Mouse (Mus musculus) liver, embryonic 12.5 days (tissue): ENCODE measurements around the gene Prkca. TPM values are rescaled to one million over a fixed set of nuclear protein-coding genes. Genes with fewer than 3 reads are reported as not detected.

ENCODE experiments used
- ATAC-seq: fragments of 200-750 bp; cut with Nextera tagmentation; 2 replicates; pipeline ENCODE4 v1.8.0; 2017; ENCODE audit warnings: moderate number of reproducible peaks, mild to moderate bottlenecking, moderate library complexity
- H3K27ac ChIP-seq: fragments of 300-500 bp; sonication (generic); 2 replicates; pipeline ENCODE4 v1.5.1; 2016; ENCODE audit warnings: mild to moderate bottlenecking
- H3K27me3 ChIP-seq: fragments of 300-500 bp; sonication (generic); replicated peaks from 2 replicates; pipeline ENCODE4 v1.6.1; 2016; ENCODE audit warnings: mild to moderate bottlenecking, moderate library complexity
- H3K36me3 ChIP-seq: fragments of 300-500 bp; sonication (generic); 2 replicates; pipeline ENCODE4 v1.6.1; 2016; ENCODE audit warnings: mild to moderate bottlenecking, moderate library complexity
- H3K4me1 ChIP-seq: fragments of 300-500 bp; sonication (generic); 2 replicates; pipeline ENCODE4 v1.6.1; 2016
- H3K4me2 ChIP-seq: fragments of 300-500 bp; sonication (generic); 2 replicates; pipeline ENCODE4 v1.6.1; 2016; ENCODE audit warnings: mild to moderate bottlenecking, moderate library complexity
- H3K4me3 ChIP-seq: fragments of 300-500 bp; sonication (generic); 2 replicates; pipeline ENCODE4 v1.5.1; 2016; ENCODE audit warnings: mild to moderate bottlenecking, moderate library complexity
- H3K9ac ChIP-seq: fragments of 300-500 bp; sonication (generic); 2 replicates; pipeline ENCODE4 v1.6.1; 2016; ENCODE audit warnings: mild to moderate bottlenecking, moderate library complexity
- H3K9me3 ChIP-seq: fragments of 300-500 bp; sonication (generic); replicated peaks from 2 replicates; pipeline ENCODE4 v1.6.1; 2016; ENCODE audit warnings: mild to moderate bottlenecking, moderate library complexity
- WGBS: fragments of 180-500 bp; shearing (Covaris S2); methylation state at CpG from one replicate; pipeline ENCODE4 v1.1.7; 2016; ENCODE audit not compliant: insufficient replicate concordance; 5-methylcytosine and 5-hydroxymethylcytosine counted together
- polyA plus RNA-seq: library from polyadenylated mRNA; unstranded; fragments of >200 nt; fragmentation: Nextera tagmentation; extraction: Ambion mirVana; gene quantifications from 2 replicates; pipeline ENCODE4 v1.2.1, GENCODE M21; 2016

Gene Prkca
- polyA plus RNA-seq, 1 experiment from 2014 or later = 7.5 TPM

- no peak overlapping the region for H3K27ac ChIP-seq
- 27% methylated on average over 4 of the region's 4 CpGs for whole genome bisulfite sequencing
Measured at GRCm38 (mm10) chr11:108360983-108361382, 17.3 kb upstream of the Prkca start.

GRCm38 (mm10) chr11:108358911-108359310 lies 15.2 kb upstream of the Prkca start:
- ATAC-seq = no peak
- WGBS = 67% methylated on average over 6 of the region's 6 CpGs

More at GRCm38 (mm10) chr11:108360983-108361382, 17.3 kb upstream of the Prkca start:
- Histone ChIP-seq H3K4me3 (no peak overlapping the region), H3K9me3 (no peaks in the 10 kb centered on the region), H3K9ac (no peak overlapping the region), H3K4me1 (peaks cover 21% of the 10 kb centered on the region), H3K36me3 (no peaks in the 10 kb centered on the region), H3K4me2 (peak overlapping the region; percentile 15; the same call in 1 of the 2 replicates), H3K27me3 (peaks cover 30% of the 10 kb centered on the region; the same call in 1 of the 2 replicates)
- ATAC-seq = peak; percentile 72

DNA sequence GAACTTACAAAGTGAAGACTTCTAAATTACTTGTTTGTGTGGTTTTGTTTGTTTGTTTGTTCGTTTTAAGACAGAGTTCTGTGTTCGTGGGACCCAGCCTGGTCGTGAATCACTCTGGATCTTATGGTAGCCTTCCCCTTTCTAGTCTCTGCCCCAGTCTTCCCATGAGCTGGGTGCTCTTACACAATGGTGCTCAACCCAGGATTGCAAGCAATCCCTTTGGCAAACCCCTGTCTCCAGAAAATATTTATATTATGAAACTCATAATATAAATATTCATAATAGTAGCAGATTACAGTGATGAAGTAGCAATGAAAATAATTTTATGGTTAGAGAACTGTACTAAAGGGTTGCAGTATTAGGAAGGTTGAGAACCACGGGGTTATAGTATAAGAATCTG lies 12.3 kb upstream of the Prkca start:
- no peak for ATAC-seq
- WGBS = 53% methylated on average over 4 of the region's 4 CpGs
- no peak overlapping the region for H3K4me3 ChIP-seq

More at GRCm38 (mm10) chr11:108358911-108359310, 15.2 kb upstream of the Prkca start:
- Histone ChIP-seq H3K9ac (no peak overlapping the region), H3K9me3 (no peaks in the 10 kb centered on the region), H3K27ac (no peak overlapping the region), H3K27me3 (peaks cover 11% of the 10 kb centered on the region; the same call in 1 of the 2 replicates), H3K4me1 (peaks cover 15% of the 10 kb centered on the region), H3K36me3 (no peaks in the 10 kb centered on the region), H3K4me2 (no peak overlapping the region), H3K4me3 (no peak overlapping the region)

DNA sequence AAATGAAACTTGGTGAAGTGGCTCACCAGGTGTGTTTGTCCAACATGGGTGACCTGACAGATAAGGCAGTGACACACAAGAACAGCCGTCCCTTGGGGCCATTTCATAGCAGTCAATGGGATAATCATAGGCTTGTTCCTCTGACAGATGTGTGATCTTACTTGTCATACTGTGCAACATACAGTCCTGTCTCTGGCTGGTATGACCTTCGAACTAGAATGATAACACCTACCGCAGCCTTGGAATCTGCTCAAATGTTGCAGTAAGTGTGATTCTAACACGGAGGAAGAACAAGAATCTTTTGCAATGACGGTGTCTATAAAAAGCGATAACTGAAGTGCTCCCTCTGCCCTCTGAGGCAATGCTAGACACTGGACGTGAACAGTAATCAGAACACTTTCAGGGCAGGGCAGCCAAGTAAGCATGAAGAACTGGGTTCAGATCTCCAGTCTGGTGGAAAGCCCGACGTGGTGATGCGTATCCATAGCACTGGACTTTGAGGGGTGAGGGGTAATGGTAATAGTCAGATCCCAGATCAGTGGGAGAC lies 9.2 kb upstream of the Prkca start:
- Histone ChIP-seq H3K27me3 (peaks cover 4% of the 10 kb centered on the region; the same call in 1 of the 2 replicates), H3K9me3 (no peaks in the 10 kb centered on the region), H3K27ac (no peak overlapping the region), H3K4me2 (no peak overlapping the region), H3K9ac (no peak overlapping the region), H3K36me3 (no peaks in the 10 kb centered on the region), H3K4me1 (no peaks in the 10 kb centered on the region), H3K4me3 (no peak overlapping the region)
- no peak for ATAC-seq
- 72% methylated on average over 10 of the region's 10 CpGs for WGBS

More for the DNA sequence above, 12.3 kb upstream of the Prkca start:
- Histone ChIP-seq H3K27ac (no peak overlapping the region), H3K36me3 (no peaks in the 10 kb centered on the region), H3K9me3 (no peaks in the 10 kb centered on the region), H3K9ac (no peak overlapping the region), H3K27me3 (0 out of 2 replicates have a peak, but pooled peaks cover 5% of the 10 kb centered on the region), H3K4me2 (no peak overlapping the region), H3K4me1 (peaks cover 14% of the 10 kb centered on the region)

- Histone ChIP-seq H3K9ac (no peak overlapping the region), H3K9me3 (no peaks in the 10 kb centered on the region), H3K4me2 (no peak overlapping the region), H3K27me3 (peaks cover 17% of the 10 kb centered on the region), H3K4me3 (no peak overlapping the region), H3K27ac (no peak overlapping the region), H3K36me3 (no peaks in the 10 kb centered on the region), H3K4me1 (no peaks in the 10 kb centered on the region)
- ATAC-seq = no peak
- WGBS = 33% methylated on average over 4 of the region's 4 CpGs
Measured at GRCm38 (mm10) chr11:108350799-108351198, 7.1 kb upstream of the Prkca start.

DNA sequence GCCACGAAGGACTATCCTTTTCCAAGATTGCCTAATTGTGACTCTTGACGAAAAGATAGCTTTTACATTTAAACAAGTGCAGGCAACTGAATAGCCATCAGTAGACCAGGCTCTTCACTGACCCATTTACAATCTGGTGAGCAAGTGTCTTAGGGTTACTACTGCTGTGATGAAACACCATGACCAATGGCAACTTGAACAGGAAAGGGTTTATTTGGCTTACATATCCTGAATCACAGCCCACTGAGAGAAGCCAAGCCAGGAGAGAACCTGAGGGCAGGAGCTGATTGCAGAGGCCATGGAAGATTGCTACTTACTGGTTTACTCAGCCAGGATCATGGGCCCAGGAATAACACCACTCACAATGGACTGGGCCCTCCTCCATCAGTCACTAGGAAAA lies 1.6 kb upstream of the Prkca start:
- Histone ChIP-seq H3K36me3 (no peaks in the 10 kb centered on the region), H3K4me1 (peaks cover 32% of the 10 kb centered on the region), H3K9ac (no peak overlapping the region), H3K9me3 (no peaks in the 10 kb centered on the region), H3K27me3 (peaks cover 60% of the 10 kb centered on the region), H3K27ac (no peak overlapping the region), H3K4me3 (no peak overlapping the region), H3K4me2 (no peak overlapping the region)
- WGBS = 73% methylated on average over 2 of the region's 2 CpGs
- no peak for ATAC-seq

DNA sequence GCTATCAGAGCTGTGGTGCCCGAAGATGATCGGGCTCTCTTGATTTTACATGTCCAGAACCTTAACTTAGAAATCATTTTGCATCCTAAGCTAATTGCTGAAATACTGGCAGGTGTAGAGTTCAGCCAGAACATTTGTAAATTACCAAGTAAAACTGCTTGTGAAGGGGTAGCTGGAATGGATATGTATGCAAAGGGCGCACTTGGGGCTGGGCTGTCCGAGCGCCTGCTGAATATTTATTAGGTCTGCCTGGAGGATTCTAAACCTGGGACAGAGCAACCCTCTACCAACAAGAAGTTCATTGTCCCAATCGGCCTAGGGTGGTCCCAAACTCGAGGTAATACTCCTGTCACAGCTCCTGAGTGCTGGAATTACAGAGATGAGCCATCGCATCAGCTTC lies 1.0 kb upstream of the Prkca start:
- H3K27me3 ChIP-seq = peaks cover 60% of the 10 kb centered on the region
- H3K9me3 ChIP-seq = no peaks in the 10 kb centered on the region
- no peaks in the 10 kb centered on the region for H3K36me3 ChIP-seq
- peak overlapping the region; percentile 77 for H3K4me3 ChIP-seq
- no peak overlapping the region for H3K9ac ChIP-seq
- H3K4me1 ChIP-seq = peaks cover 32% of the 10 kb centered on the region
- WGBS = 70% methylated on average over 8 of the region's 8 CpGs
- H3K4me2 ChIP-seq = peak overlapping the region; percentile 98
- H3K27ac ChIP-seq = no peak overlapping the region
- no peak for ATAC-seq

GRCm38 (mm10) chr11:108342781-108343768 lies 653 bp downstream of the Prkca start, which contains the start of gene Apoh:
Apoh (plus strand) TSS chr11:108343354.
- ATAC-seq = peak; percentile 18

GRCm38 (mm10) chr11:108341783-108342182 lies 1.9 kb downstream of the Prkca start:
- peaks cover 32% of the 10 kb centered on the region for H3K4me1 ChIP-seq
- no peak overlapping the region for H3K27ac ChIP-seq
- H3K4me2 ChIP-seq = peak overlapping the region; percentile 98
- H3K36me3 ChIP-seq = no peaks in the 10 kb centered on the region
- no peak overlapping the region for H3K9ac ChIP-seq
- WGBS = 10% methylated on average over 8 of the region's 8 CpGs
- H3K9me3 ChIP-seq = no peaks in the 10 kb centered on the region
- H3K27me3 ChIP-seq = peaks cover 49% of the 10 kb centered on the region
- H3K4me3 ChIP-seq = peak overlapping the region; percentile 77
- ATAC-seq = no peak

More at GRCm38 (mm10) chr11:108342781-108343768, 653 bp downstream of the Prkca start, which contains the start of gene Apoh:
- Histone ChIP-seq H3K9me3 (no peaks in the 10 kb centered on the region), H3K27me3 (peaks cover 58% of the 10 kb centered on the region), H3K36me3 (no peaks in the 10 kb centered on the region), H3K27ac (peak within 1 kb of the TSS; percentile 73), H3K4me3 (peak within 1 kb of the TSS; percentile 77), H3K9ac (peak within 1 kb of the TSS; percentile 76), H3K4me2 (peak within 1 kb of the TSS; percentile 98), H3K4me1 (peaks cover 32% of the 10 kb centered on the region)
- 1% methylated on average over 70 of the region's 75 CpGs for WGBS

GRCm38 (mm10) chr11:108340293-108340692 lies 3.4 kb downstream of the Prkca start:
- Histone ChIP-seq H3K4me1 (peaks cover 32% of the 10 kb centered on the region), H3K27me3 (peaks cover 39% of the 10 kb centered on the region), H3K9me3 (no peaks in the 10 kb centered on the region), H3K9ac (no peak overlapping the region), H3K27ac (no peak overlapping the region), H3K4me3 (no peak overlapping the region), H3K36me3 (no peaks in the 10 kb centered on the region), H3K4me2 (no peak overlapping the region)
- no peak for ATAC-seq
- 60% methylated on average over 4 of the region's 4 CpGs for WGBS

DNA sequence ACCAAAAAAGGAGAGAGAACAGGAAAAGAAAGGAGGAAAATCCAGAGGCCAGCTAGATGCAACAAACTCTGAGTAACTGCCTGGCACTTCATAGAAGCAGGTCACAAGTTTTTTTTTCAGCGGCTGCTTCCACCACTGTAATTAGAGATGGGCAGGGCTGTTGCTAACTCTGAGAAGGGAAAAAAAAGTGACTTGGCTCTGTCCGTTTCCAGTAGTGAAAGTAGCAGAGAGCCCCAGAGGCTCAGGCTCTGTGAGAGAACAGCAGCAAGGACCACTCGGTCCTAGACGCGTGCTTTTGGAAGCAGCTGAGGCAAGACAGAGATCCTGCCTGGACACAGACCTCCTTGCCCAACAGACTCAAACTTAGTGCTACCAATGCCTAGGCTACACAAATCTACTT lies 7.3 kb downstream of the Prkca start:
- 61% methylated on average over 5 of the region's 5 CpGs for WGBS
- no peak for ATAC-seq
- H3K4me1 ChIP-seq = peaks cover 5% of the 10 kb centered on the region; the same call in 1 of the 2 replicates
- no peak overlapping the region for H3K4me2 ChIP-seq
- H3K4me3 ChIP-seq = no peak overlapping the region
- no peak overlapping the region for H3K27ac ChIP-seq
- H3K27me3 ChIP-seq = peaks cover under 1% of the 10 kb centered on the region; the same call in 1 of the 2 replicates
- no peak overlapping the region for H3K9ac ChIP-seq
- no peaks in the 10 kb centered on the region for H3K9me3 ChIP-seq
- H3K36me3 ChIP-seq = no peaks in the 10 kb centered on the region

DNA sequence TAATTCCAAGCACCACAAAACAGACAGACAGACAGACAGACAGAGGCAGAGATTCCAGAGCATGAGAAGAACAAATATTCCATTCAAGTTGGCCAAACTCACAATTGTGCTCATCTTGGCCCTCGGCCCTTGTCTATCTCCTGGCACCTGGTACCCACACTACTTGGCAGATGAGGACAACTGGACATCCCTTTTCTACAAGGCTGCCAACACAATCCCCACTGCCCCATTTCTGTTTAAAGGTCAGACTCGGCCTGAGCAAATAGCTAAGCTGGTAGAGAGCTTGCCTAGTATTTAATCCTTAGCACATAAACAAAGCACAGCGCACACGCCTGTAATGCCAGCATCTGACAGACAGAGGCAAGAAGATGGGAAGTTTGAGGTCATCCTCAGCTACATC lies 8.2 kb downstream of the Prkca start:
- Histone ChIP-seq H3K27me3 (no peaks in the 10 kb centered on the region), H3K9me3 (no peaks in the 10 kb centered on the region), H3K27ac (no peak overlapping the region), H3K4me3 (no peak overlapping the region), H3K4me2 (no peak overlapping the region), H3K36me3 (no peaks in the 10 kb centered on the region), H3K9ac (no peak overlapping the region), H3K4me1 (no peaks in the 10 kb centered on the region)
- no peak for ATAC-seq
- WGBS = 73% methylated on average over 4 of the region's 4 CpGs
